Mouse (Mus musculus): ENCODE measurements around the gene Gm5891. TPM values are rescaled to one million over a fixed set of nuclear protein-coding genes. Genes with fewer than 3 reads are reported as not detected.
"Not testable (repeated sequence)": the region's sequence is repeated elsewhere in the genome, so short reads cannot be mapped to it uniquely, and the experiment has no call there.

Gm5891 gene
- total RNA-seq (2014; rRNA removed), result not detected in 2 replicates
- polyA plus RNA-seq (2015; fragmentation: Nextera tagmentation; extraction: Ambion mirVana), result not detected in 2 replicates

- H3K4me2 ChIP-seq (ENCODE audit: low read depth); DNase-seq; H3K36me3 ChIP-seq (ENCODE audit: insufficient read depth); H3K4me3 ChIP-seq (ENCODE audit: low read depth, low read length); H3K9ac ChIP-seq; ATAC-seq; H3K4me1 ChIP-seq (ENCODE audit: insufficient read depth); H3K27me3 ChIP-seq (ENCODE audit: insufficient read depth, low read length); H3K9me3 ChIP-seq (ENCODE audit: low read length); H3K27ac ChIP-seq (ENCODE audit: low read depth, low read length): not testable (repeated sequence)
- no CpG with 5 or more reads among the region's 1 CpGs for WGBS
Measured at GRCm38 (mm10) chr7:21921191-21921590, at the start of gene Gm5891. TSS of gene Gm5891 (minus strand) at chr7:21921291.

Other genes with a start within 250 kb of the Gm5891 start
- gene Gm4175, start 159.8 kb downstream of the Gm5891 start, total RNA-seq (2014; rRNA removed), result not detected in 2 replicates
- not detected in 2 replicates for gene Gm4175, start 159.8 kb downstream of the Gm5891 start, polyA plus RNA-seq (2015; fragmentation: Nextera tagmentation; extraction: Ambion mirVana)
- not detected in 2 replicates for gene Gm4177, start 124.6 kb downstream of the Gm5891 start, total RNA-seq (2014; rRNA removed)
- not detected in 2 replicates for gene Gm4177, start 124.6 kb downstream of the Gm5891 start, polyA plus RNA-seq (2015; fragmentation: Nextera tagmentation; extraction: Ambion mirVana)
- not detected in 2 replicates for gene Vmn1r135, start 88.9 kb downstream of the Gm5891 start, total RNA-seq (2014; rRNA removed)
- not detected in 2 replicates for gene Vmn1r135, start 88.9 kb downstream of the Gm5891 start, polyA plus RNA-seq (2015; fragmentation: Nextera tagmentation; extraction: Ambion mirVana)
- gene Gm5725, start 77.0 kb downstream of the Gm5891 start, total RNA-seq (2014; rRNA removed), result not detected in 2 replicates
- not detected in 2 replicates for gene Gm5725, start 77.0 kb downstream of the Gm5891 start, polyA plus RNA-seq (2015; fragmentation: Nextera tagmentation; extraction: Ambion mirVana)
- not detected in 2 replicates for gene Vmn1r137, start 73.3 kb upstream of the Gm5891 start, total RNA-seq (2014; rRNA removed)
- not detected in 2 replicates for gene Vmn1r137, start 73.3 kb upstream of the Gm5891 start, polyA plus RNA-seq (2015; fragmentation: Nextera tagmentation; extraction: Ambion mirVana)
- gene Vmn1r138, start 107.6 kb upstream of the Gm5891 start, total RNA-seq (2014; rRNA removed), result not detected in 2 replicates
- gene Vmn1r138, start 107.6 kb upstream of the Gm5891 start, polyA plus RNA-seq (2015; fragmentation: Nextera tagmentation; extraction: Ambion mirVana), result not detected in 2 replicates
- not detected in 2 replicates for gene Gm6176, start 135.0 kb upstream of the Gm5891 start, total RNA-seq (2014; rRNA removed)
- not detected in 2 replicates for gene Gm6176, start 135.0 kb upstream of the Gm5891 start, polyA plus RNA-seq (2015; fragmentation: Nextera tagmentation; extraction: Ambion mirVana)
- gene Vmn1r139, start 147.8 kb upstream of the Gm5891 start, total RNA-seq (2014; rRNA removed), result not detected in 2 replicates
- not detected in 2 replicates for gene Vmn1r139, start 147.8 kb upstream of the Gm5891 start, polyA plus RNA-seq (2015; fragmentation: Nextera tagmentation; extraction: Ambion mirVana)
- not detected in 2 replicates for gene Gm16451, start 197.0 kb upstream of the Gm5891 start, total RNA-seq (2014; rRNA removed)
- gene Gm16451, start 197.0 kb upstream of the Gm5891 start, polyA plus RNA-seq (2015; fragmentation: Nextera tagmentation; extraction: Ambion mirVana), result not detected in 2 replicates
- gene Gm10666, start 213.4 kb upstream of the Gm5891 start, total RNA-seq (2014; rRNA removed), result not detected in 2 replicates
- not detected in 2 replicates for gene Gm10666, start 213.4 kb upstream of the Gm5891 start, polyA plus RNA-seq (2015; fragmentation: Nextera tagmentation; extraction: Ambion mirVana)
- gene Vmn1r142, start 242.7 kb upstream of the Gm5891 start, total RNA-seq (2014; rRNA removed), result not detected in 2 replicates
- not detected in 2 replicates for gene Vmn1r142, start 242.7 kb upstream of the Gm5891 start, polyA plus RNA-seq (2015; fragmentation: Nextera tagmentation; extraction: Ambion mirVana)

All from forebrain, postnatal 0 days (tissue).